Mouse (Mus musculus): ENCODE results near the gene Raf1. TPM values are rescaled to one million over a fixed set of nuclear protein-coding genes. Genes with fewer than 3 reads are reported as not detected.
A peak's percentile ranks its signal among the peaks of the same experiment; 100 is the strongest.

The Raf1 gene
- polyA plus RNA-seq, 1 experiment from 2014 or later, result 136 TPM

- Histone ChIP-seq H3K4me2 (peak overlapping the region; percentile 71), H3K27ac (replicated peaks) (peak overlapping the region; percentile 100), H3K4me3 (peak overlapping the region; percentile 97), H3K9ac (peak overlapping the region; percentile 99), H3K4me1 (replicated peaks) (peaks cover 28% of the 10 kb centered on the region), H3K27me3 (no peaks in the 10 kb centered on the region), H3K36me3 (no peaks in the 10 kb centered on the region), H3K9me3 (no peaks in the 10 kb centered on the region)
- peak; percentile 13 for ATAC-seq (ENCODE audit: low FRiP score, low read depth)
- WGBS, result under 1% methylated on average over 53 of the region's 53 CpGs
Measured at GRCm38 (mm10) chr6:115675508-115676336, 713 bp downstream of the Raf1 start.

GRCm38 (mm10) chr6:115675166-115675507 is 1.3 kb downstream of the Raf1 start:
- Histone ChIP-seq H3K4me1 (replicated peaks) (peaks cover 28% of the 10 kb centered on the region), H3K27ac (replicated peaks) (peak overlapping the region; percentile 100), H3K4me3 (peak overlapping the region; percentile 97), H3K9me3 (no peaks in the 10 kb centered on the region), H3K9ac (peak overlapping the region; percentile 99), H3K4me2 (peak overlapping the region; percentile 71), H3K36me3 (no peaks in the 10 kb centered on the region), H3K27me3 (no peaks in the 10 kb centered on the region)
- ATAC-seq (ENCODE audit: low FRiP score, low read depth), result no peak
- WGBS, result 2% methylated on average over 13 of the region's 13 CpGs

- Histone ChIP-seq H3K9me3 (no peaks in the 10 kb centered on the region), H3K4me3 (peak overlapping the region; percentile 97), H3K4me2 (peak overlapping the region; percentile 71), H3K36me3 (no peaks in the 10 kb centered on the region), H3K9ac (peak overlapping the region; percentile 99), H3K4me1 (replicated peaks) (peaks cover 28% of the 10 kb centered on the region), H3K27ac (replicated peaks) (peak overlapping the region; percentile 100), H3K27me3 (no peaks in the 10 kb centered on the region)
- no peak for ATAC-seq (ENCODE audit: low FRiP score, low read depth)
- WGBS, result 44% methylated on average over 2 of the region's 2 CpGs
Measured at GRCm38 (mm10) chr6:115674316-115674715, 2.1 kb downstream of the Raf1 start.

- Histone ChIP-seq H3K27me3 (no peaks in the 10 kb centered on the region), H3K36me3 (no peaks in the 10 kb centered on the region), H3K4me1 (replicated peaks) (peaks cover 28% of the 10 kb centered on the region), H3K27ac (replicated peaks) (no peak overlapping the region), H3K4me3 (no peak overlapping the region), H3K4me2 (0 out of 2 replicates have a peak overlapping the region, but pooled peaks have one; percentile 4), H3K9ac (no peak overlapping the region), H3K9me3 (no peaks in the 10 kb centered on the region)
- ATAC-seq (ENCODE audit: low FRiP score, low read depth), result no peak
- WGBS, result 98% methylated on average over 1 of the region's 1 CpGs
Measured at GRCm38 (mm10) chr6:115672700-115673099, 3.7 kb downstream of the Raf1 start.

- Histone ChIP-seq H3K4me2 (no peak overlapping the region), H3K4me3 (no peak overlapping the region), H3K9me3 (no peaks in the 10 kb centered on the region), H3K4me1 (replicated peaks) (peaks cover 11% of the 10 kb centered on the region), H3K27ac (replicated peaks) (no peak overlapping the region), H3K36me3 (no peaks in the 10 kb centered on the region), H3K9ac (no peak overlapping the region), H3K27me3 (no peaks in the 10 kb centered on the region)
- ATAC-seq (ENCODE audit: low FRiP score, low read depth), result no peak
- WGBS, result 82% methylated on average over 4 of the region's 4 CpGs
Measured at GRCm38 (mm10) chr6:115666641-115667040, 9.8 kb downstream of the Raf1 start.

GRCm38 (mm10) chr6:115664268-115664667 is 12.2 kb downstream of the Raf1 start:
- 93% methylated on average over 3 of the region's 3 CpGs for WGBS
- Histone ChIP-seq H3K9me3 (no peaks in the 10 kb centered on the region), H3K4me3 (no peak overlapping the region), H3K9ac (no peak overlapping the region), H3K27ac (replicated peaks) (no peak overlapping the region), H3K4me2 (no peak overlapping the region), H3K27me3 (no peaks in the 10 kb centered on the region), H3K4me1 (replicated peaks) (peaks cover 15% of the 10 kb centered on the region; the same call in 1 of the 2 replicates), H3K36me3 (no peaks in the 10 kb centered on the region)
- no peak for ATAC-seq (ENCODE audit: low FRiP score, low read depth)

- ATAC-seq (ENCODE audit: low FRiP score, low read depth), result no peak
- Histone ChIP-seq H3K9me3 (no peaks in the 10 kb centered on the region), H3K4me1 (replicated peaks) (peaks cover 33% of the 10 kb centered on the region), H3K9ac (no peak overlapping the region), H3K27ac (replicated peaks) (no peak overlapping the region), H3K27me3 (no peaks in the 10 kb centered on the region), H3K4me3 (no peak overlapping the region), H3K36me3 (no peaks in the 10 kb centered on the region), H3K4me2 (no peak overlapping the region)
Measured at GRCm38 (mm10) chr6:115658802-115659201, 17.6 kb downstream of the Raf1 start.

GRCm38 (mm10) chr6:115653939-115654338 is 22.5 kb downstream of the Raf1 start:
- Histone ChIP-seq H3K9ac (no peak overlapping the region), H3K36me3 (no peaks in the 10 kb centered on the region), H3K4me1 (replicated peaks) (peaks cover 49% of the 10 kb centered on the region), H3K9me3 (no peaks in the 10 kb centered on the region), H3K27me3 (no peaks in the 10 kb centered on the region), H3K4me3 (no peak overlapping the region), H3K4me2 (no peak overlapping the region), H3K27ac (replicated peaks) (no peak overlapping the region)
- WGBS, result 63% methylated on average over 2 of the region's 2 CpGs
- ATAC-seq (ENCODE audit: low FRiP score, low read depth), result no peak

- H3K9me3 ChIP-seq, result no peaks in the 10 kb centered on the region
- H3K4me3 ChIP-seq, result no peak overlapping the region
- H3K4me2 ChIP-seq, result no peak overlapping the region
- no peak overlapping the region for H3K27ac ChIP-seq (replicated peaks)
- peaks cover 42% of the 10 kb centered on the region for H3K4me1 ChIP-seq (replicated peaks)
- H3K27me3 ChIP-seq, result no peaks in the 10 kb centered on the region
- no peak overlapping the region for H3K9ac ChIP-seq
- H3K36me3 ChIP-seq, result no peaks in the 10 kb centered on the region
- no peak for ATAC-seq (ENCODE audit: low FRiP score, low read depth)
Measured at GRCm38 (mm10) chr6:115651719-115652118, 24.7 kb downstream of the Raf1 start.

GRCm38 (mm10) chr6:115650476-115651427 is 25.7 kb downstream of the Raf1 start:
- no peaks in the 10 kb centered on the region for H3K9me3 ChIP-seq
- peaks cover 34% of the 10 kb centered on the region for H3K4me1 ChIP-seq (replicated peaks)
- no peaks in the 10 kb centered on the region for H3K27me3 ChIP-seq
- 59% methylated on average over 5 of the region's 5 CpGs for WGBS
- H3K4me2 ChIP-seq, result no peak overlapping the region
- no peak overlapping the region for H3K9ac ChIP-seq
- no peak; the same call in 1 of the 2 replicates for ATAC-seq (ENCODE audit: low FRiP score, low read depth)
- no peak overlapping the region for H3K4me3 ChIP-seq
- no peak overlapping the region for H3K27ac ChIP-seq (replicated peaks)
- no peaks in the 10 kb centered on the region for H3K36me3 ChIP-seq

- Histone ChIP-seq H3K9ac (no peak overlapping the region), H3K9me3 (no peaks in the 10 kb centered on the region), H3K4me3 (no peak overlapping the region), H3K4me2 (no peak overlapping the region), H3K36me3 (no peaks in the 10 kb centered on the region), H3K27ac (replicated peaks) (no peak overlapping the region), H3K4me1 (replicated peaks) (peaks cover 34% of the 10 kb centered on the region), H3K27me3 (no peaks in the 10 kb centered on the region)
- WGBS, result 91% methylated on average over 1 of the region's 1 CpGs
- no peak for ATAC-seq (ENCODE audit: low FRiP score, low read depth)
Measured at GRCm38 (mm10) chr6:115649792-115650365, 26.6 kb downstream of the Raf1 start.

- 62% methylated on average over 1 of the region's 1 CpGs for WGBS
- H3K9ac ChIP-seq, result no peak overlapping the region
- H3K27me3 ChIP-seq, result no peaks in the 10 kb centered on the region
- no peak for ATAC-seq (ENCODE audit: low FRiP score, low read depth)
- H3K4me3 ChIP-seq, result no peak overlapping the region
- 0 out of 2 replicates have a peak, but pooled peaks cover 3% of the 10 kb centered on the region for H3K36me3 ChIP-seq
- no peak overlapping the region for H3K27ac ChIP-seq (replicated peaks)
- H3K4me2 ChIP-seq, result no peak overlapping the region
- peaks cover 4% of the 10 kb centered on the region for H3K4me1 ChIP-seq (replicated peaks)
- H3K9me3 ChIP-seq, result no peaks in the 10 kb centered on the region
Measured at GRCm38 (mm10) chr6:115643315-115643714, 33.1 kb downstream of the Raf1 start.

Measured in hindbrain, embryonic 15.5 days (tissue).